Mouse (Mus musculus): Measurements from ENCODE around the gene Slc5a4b. TPM values are rescaled to one million over a fixed set of nuclear protein-coding genes. Genes with fewer than 3 reads are reported as not detected.
A peak's percentile ranks its signal among the peaks of the same experiment; 100 is the strongest.
"Not testable (repeated sequence)": the region's sequence is repeated elsewhere in the genome, so short reads cannot be mapped to it uniquely, and the experiment has no call there.

The Slc5a4b gene
- polyA plus RNA-seq, 1 experiment from 2014 or later = not detected

- H3K4me1 ChIP-seq (ENCODE audit: control insufficient read depth, insufficient read depth, low read length) = no peaks in the 10 kb centered on the region
- H3K4me3 ChIP-seq (replicated peaks; ENCODE audit: low read depth, low read length) = no peak overlapping the region
- WGBS = 32% methylated on average over 4 of the region's 4 CpGs
- H3K27ac ChIP-seq (replicated peaks; ENCODE audit: low read depth, low read length) = no peak overlapping the region
- ATAC-seq (ENCODE audit: low FRiP score, low TSS enrichment) (no peak), DNase-seq (peak; percentile 64)
- H3K9ac ChIP-seq (replicated peaks; ENCODE audit: low read length) = no peak overlapping the region
- H3K36me3 ChIP-seq (ENCODE audit: control insufficient read depth, insufficient read depth, low read length) = no peaks in the 10 kb centered on the region
- no peaks in the 10 kb centered on the region for H3K9me3 ChIP-seq (ENCODE audit: control insufficient read depth, low read length)
- H3K4me2 ChIP-seq (ENCODE audit: low read length) = no peak overlapping the region
- no peaks in the 10 kb centered on the region for H3K27me3 ChIP-seq (ENCODE audit: control insufficient read depth, insufficient read depth, low read length)
Measured at GRCm38 (mm10) chr10:76120124-76120711, 9.5 kb upstream of the Slc5a4b start.

GRCm38 (mm10) chr10:76118741-76119140, 8.0 kb upstream of the Slc5a4b start:
- H3K4me2 ChIP-seq (ENCODE audit: low read length) = no peak overlapping the region
- H3K36me3 ChIP-seq (ENCODE audit: control insufficient read depth, insufficient read depth, low read length) = no peaks in the 10 kb centered on the region
- no peak overlapping the region for H3K27ac ChIP-seq (replicated peaks; ENCODE audit: low read depth, low read length)
- DNase-seq (peak; percentile 17), ATAC-seq (ENCODE audit: low FRiP score, low TSS enrichment) (no peak)
- no peaks in the 10 kb centered on the region for H3K27me3 ChIP-seq (ENCODE audit: control insufficient read depth, insufficient read depth, low read length)
- H3K4me3 ChIP-seq (replicated peaks; ENCODE audit: low read depth, low read length) = no peak overlapping the region
- no peak overlapping the region for H3K9ac ChIP-seq (replicated peaks; ENCODE audit: low read length)
- H3K9me3 ChIP-seq (ENCODE audit: control insufficient read depth, low read length) = no peaks in the 10 kb centered on the region
- no peaks in the 10 kb centered on the region for H3K4me1 ChIP-seq (ENCODE audit: control insufficient read depth, insufficient read depth, low read length)
- WGBS = 17% methylated on average over 1 of the region's 1 CpGs

- no peak for ATAC-seq (ENCODE audit: low FRiP score, low TSS enrichment)
- Histone ChIP-seq H3K36me3 (ENCODE audit: control insufficient read depth, insufficient read depth, low read length) (no peaks in the 10 kb centered on the region), H3K4me1 (ENCODE audit: control insufficient read depth, insufficient read depth, low read length) (no peaks in the 10 kb centered on the region), H3K4me2 (ENCODE audit: low read length) (no peak overlapping the region), H3K27me3 (ENCODE audit: control insufficient read depth, insufficient read depth, low read length) (no peaks in the 10 kb centered on the region), H3K9ac (replicated peaks; ENCODE audit: low read length) (no peak overlapping the region), H3K27ac (replicated peaks; ENCODE audit: low read depth, low read length) (no peak overlapping the region), H3K9me3 (ENCODE audit: control insufficient read depth, low read length) (no peaks in the 10 kb centered on the region), H3K4me3 (replicated peaks; ENCODE audit: low read depth, low read length) (no peak overlapping the region)
- peak; percentile 20 for DNase-seq
- WGBS = 35% methylated on average over 5 of the region's 5 CpGs
Measured at GRCm38 (mm10) chr10:76117966-76118365, 7.2 kb upstream of the Slc5a4b start.

GRCm38 (mm10) chr10:76097368-76097767, 13.4 kb downstream of the Slc5a4b start:
- Histone ChIP-seq H3K4me2 (ENCODE audit: low read length) (no peak overlapping the region), H3K4me1 (ENCODE audit: control insufficient read depth, insufficient read depth, low read length) (no peaks in the 10 kb centered on the region), H3K9ac (replicated peaks; ENCODE audit: low read length) (no peak overlapping the region), H3K36me3 (ENCODE audit: control insufficient read depth, insufficient read depth, low read length) (no peaks in the 10 kb centered on the region), H3K27ac (replicated peaks; ENCODE audit: low read depth, low read length) (no peak overlapping the region), H3K4me3 (replicated peaks; ENCODE audit: low read depth, low read length) (no peak overlapping the region), H3K27me3 (ENCODE audit: control insufficient read depth, insufficient read depth, low read length) (no peaks in the 10 kb centered on the region), H3K9me3 (ENCODE audit: control insufficient read depth, low read length) (no peaks in the 10 kb centered on the region)
- ATAC-seq (ENCODE audit: low FRiP score, low TSS enrichment) (no peak), DNase-seq (no peak)
- WGBS = 82% methylated on average over 9 of the region's 9 CpGs

- no peaks in the 10 kb centered on the region for H3K27me3 ChIP-seq (ENCODE audit: control insufficient read depth, insufficient read depth, low read length)
- no peaks in the 10 kb centered on the region for H3K36me3 ChIP-seq (ENCODE audit: control insufficient read depth, insufficient read depth, low read length)
- 94% methylated on average over 8 of the region's 8 CpGs for WGBS
- H3K27ac ChIP-seq (replicated peaks; ENCODE audit: low read depth, low read length) = no peak overlapping the region
- no peak for DNase-seq
- H3K4me2 ChIP-seq (ENCODE audit: low read length) = no peak overlapping the region
- H3K9ac ChIP-seq (replicated peaks; ENCODE audit: low read length) = no peak overlapping the region
- no peak for ATAC-seq (ENCODE audit: low FRiP score, low TSS enrichment)
- no peaks in the 10 kb centered on the region for H3K4me1 ChIP-seq (ENCODE audit: control insufficient read depth, insufficient read depth, low read length)
- H3K9me3 ChIP-seq (ENCODE audit: control insufficient read depth, low read length) = no peaks in the 10 kb centered on the region
- H3K4me3 ChIP-seq (replicated peaks; ENCODE audit: low read depth, low read length) = no peak overlapping the region
Measured at GRCm38 (mm10) chr10:76096580-76096979, 14.2 kb downstream of the Slc5a4b start.

GRCm38 (mm10) chr10:76077008-76077407, 33.8 kb downstream of the Slc5a4b start:
- H3K27ac ChIP-seq (replicated peaks; ENCODE audit: low read depth, low read length) = not testable (repeated sequence)
- WGBS = 99% methylated on average over 2 of the region's 2 CpGs

GRCm38 (mm10) chr10:76072080-76072479, 38.7 kb downstream of the Slc5a4b start:
- ATAC-seq (ENCODE audit: low FRiP score, low TSS enrichment); H3K4me3 ChIP-seq (replicated peaks; ENCODE audit: low read depth, low read length); H3K9me3 ChIP-seq (ENCODE audit: control insufficient read depth, low read length); H3K36me3 ChIP-seq (ENCODE audit: control insufficient read depth, insufficient read depth, low read length); H3K27ac ChIP-seq (replicated peaks; ENCODE audit: low read depth, low read length); H3K9ac ChIP-seq (replicated peaks; ENCODE audit: low read length); H3K4me1 ChIP-seq (ENCODE audit: control insufficient read depth, insufficient read depth, low read length); DNase-seq; H3K27me3 ChIP-seq (ENCODE audit: control insufficient read depth, insufficient read depth, low read length); H3K4me2 ChIP-seq (ENCODE audit: low read length): not testable (repeated sequence)
- WGBS = 93% methylated on average over 5 of the region's 5 CpGs

More at GRCm38 (mm10) chr10:76077008-76077407, 33.8 kb downstream of the Slc5a4b start:
- not testable (repeated sequence) for H3K27me3 ChIP-seq (ENCODE audit: control insufficient read depth, insufficient read depth, low read length); H3K36me3 ChIP-seq (ENCODE audit: control insufficient read depth, insufficient read depth, low read length); H3K4me2 ChIP-seq (ENCODE audit: low read length); H3K9me3 ChIP-seq (ENCODE audit: control insufficient read depth, low read length); H3K4me1 ChIP-seq (ENCODE audit: control insufficient read depth, insufficient read depth, low read length); H3K9ac ChIP-seq (replicated peaks; ENCODE audit: low read length); ATAC-seq (ENCODE audit: low FRiP score, low TSS enrichment); H3K4me3 ChIP-seq (replicated peaks; ENCODE audit: low read depth, low read length); DNase-seq

GRCm38 (mm10) chr10:76067674-76068613, 42.8 kb downstream of the Slc5a4b start:
- no peak overlapping the region for H3K9ac ChIP-seq (replicated peaks; ENCODE audit: low read length)
- no peak overlapping the region for H3K4me3 ChIP-seq (replicated peaks; ENCODE audit: low read depth, low read length)
- H3K4me1 ChIP-seq (ENCODE audit: control insufficient read depth, insufficient read depth, low read length) = no peaks in the 10 kb centered on the region
- no peaks in the 10 kb centered on the region for H3K9me3 ChIP-seq (ENCODE audit: control insufficient read depth, low read length)
- 35% methylated on average over 12 of the region's 12 CpGs for WGBS
- ATAC-seq (ENCODE audit: low FRiP score, low TSS enrichment) (no peak), DNase-seq (peak; percentile 38)
- no peaks in the 10 kb centered on the region for H3K36me3 ChIP-seq (ENCODE audit: control insufficient read depth, insufficient read depth, low read length)
- no peak overlapping the region for H3K27ac ChIP-seq (replicated peaks; ENCODE audit: low read depth, low read length)
- no peaks in the 10 kb centered on the region for H3K27me3 ChIP-seq (ENCODE audit: control insufficient read depth, insufficient read depth, low read length)
- no peak overlapping the region for H3K4me2 ChIP-seq (ENCODE audit: low read length)

GRCm38 (mm10) chr10:76062439-76062838, 48.3 kb downstream of the Slc5a4b start:
- ATAC-seq (ENCODE audit: low FRiP score, low TSS enrichment) = no peak
- H3K27ac ChIP-seq (replicated peaks; ENCODE audit: low read depth, low read length) = no peak overlapping the region

More at GRCm38 (mm10) chr10:76062439-76062838, 48.3 kb downstream of the Slc5a4b start:
- DNase-seq = no peak
- Histone ChIP-seq H3K9ac (replicated peaks; ENCODE audit: low read length) (no peak overlapping the region), H3K27me3 (ENCODE audit: control insufficient read depth, insufficient read depth, low read length) (no peaks in the 10 kb centered on the region), H3K4me3 (replicated peaks; ENCODE audit: low read depth, low read length) (no peak overlapping the region), H3K4me2 (ENCODE audit: low read length) (no peak overlapping the region), H3K36me3 (ENCODE audit: control insufficient read depth, insufficient read depth, low read length) (no peaks in the 10 kb centered on the region), H3K9me3 (ENCODE audit: control insufficient read depth, low read length) (no peaks in the 10 kb centered on the region), H3K4me1 (ENCODE audit: control insufficient read depth, insufficient read depth, low read length) (no peaks in the 10 kb centered on the region)
- WGBS = 96% methylated on average over 5 of the region's 5 CpGs
